9 mouse cellular contexts compared by ENCODE assay signal in genomic region chr5:72758925-72759924, GRCm38 (mm10). TPM values are rescaled to one million over a fixed set of nuclear protein-coding genes. Genes with fewer than 3 reads are reported as not detected.
DNase-seq lines count a peak whose midpoint lies in the region; ATAC-seq lines count a peak whose summit lies in the region.
"Had no signal": no experiment of that assay in that cellular context is flagged by ENCODE, and none has a peak within 500 bp of the region (broad histone marks: within the 10 kb centered on the region; RNA-seq: fewer than 3 reads in every experiment).

No protein-coding gene starts in this region.

- H3K27me3 ChIP-seq in forebrain, embryonic 13.5 days = no peaks in the 10 kb centered on the region
- no peaks in the 10 kb centered on the region for H3K27me3 ChIP-seq in forebrain, embryonic 10.5 days (ENCODE audit: poor library complexity, severe bottlenecking)
- H3K27me3 ChIP-seq in neural tube, embryonic 13.5 days = no peaks in the 10 kb centered on the region
- H3K27me3 ChIP-seq: lung, embryonic 15.5 days had no signal

- H3K4me3 ChIP-seq in forebrain, embryonic 13.5 days = no peak overlapping the region
- no peak overlapping the region for H3K4me3 ChIP-seq in forebrain, embryonic 10.5 days
- H3K4me3 ChIP-seq in neural tube, embryonic 13.5 days = no peak overlapping the region
- H3K4me3 ChIP-seq: lung, embryonic 15.5 days had no signal

- H3K9ac ChIP-seq in forebrain, embryonic 13.5 days = no peak overlapping the region
- H3K9ac ChIP-seq in neural tube, embryonic 13.5 days = no peak overlapping the region
- H3K9ac ChIP-seq: lung, embryonic 15.5 days had no signal

- peak; percentile 61 for ATAC-seq in forebrain, embryonic 13.5 days
- peak; percentile 54 for ATAC-seq in neural tube, embryonic 13.5 days (ENCODE audit: low read depth)

- no peaks in the 10 kb centered on the region for H3K36me3 ChIP-seq in forebrain, embryonic 13.5 days (ENCODE audit: poor library complexity, severe bottlenecking)
- no peaks in the 10 kb centered on the region for H3K36me3 ChIP-seq in forebrain, embryonic 10.5 days (replicated peaks)
- H3K36me3 ChIP-seq in neural tube, embryonic 13.5 days = no peaks in the 10 kb centered on the region
- H3K36me3 ChIP-seq: lung, embryonic 15.5 days had no signal

- H3K4me2 ChIP-seq in forebrain, embryonic 13.5 days = no peak overlapping the region
- no peak overlapping the region for H3K4me2 ChIP-seq in neural tube, embryonic 13.5 days
- H3K4me2 ChIP-seq: lung, embryonic 15.5 days had no signal

- no peaks in the 10 kb centered on the region for H3K9me3 ChIP-seq in forebrain, embryonic 13.5 days (replicated peaks)
- no peaks in the 10 kb centered on the region for H3K9me3 ChIP-seq in forebrain, embryonic 10.5 days
- H3K9me3 ChIP-seq in neural tube, embryonic 13.5 days = no peaks in the 10 kb centered on the region
- H3K9me3 ChIP-seq: lung, embryonic 15.5 days had no signal

- WGBS in forebrain, embryonic 13.5 days = 79% methylated on average over 13 of the region's 13 CpGs
- WGBS in forebrain, embryonic 10.5 days = 80% methylated on average over 13 of the region's 13 CpGs
- 78% methylated on average over 13 of the region's 13 CpGs for WGBS in neural tube, embryonic 13.5 days

- H3K4me1 ChIP-seq in forebrain, embryonic 13.5 days = peaks cover 8% of the 10 kb centered on the region
- peaks cover 9% of the 10 kb centered on the region; the same call in 1 of the 2 replicates for H3K4me1 ChIP-seq in forebrain, embryonic 10.5 days
- no peaks in the 10 kb centered on the region for H3K4me1 ChIP-seq in neural tube, embryonic 13.5 days (replicated peaks)
- H3K4me1 ChIP-seq: lung, embryonic 15.5 days had no signal

- no peak for DNase-seq in forebrain, embryonic 10.5 days (ENCODE audit: extremely low spot score, low spot score)
- DNase-seq in neural tube, embryonic 10.5 days (ENCODE audit: extremely low spot score, low spot score) = no peak
- DNase-seq in liver = peak; percentile 18
- no peak for DNase-seq in right cerebral cortex, postnatal 10 days (ENCODE audit: low spot score in 2 of 2)
- no peak for DNase-seq in cerebellum, postnatal 14 days
- DNase-seq in adrenal gland, adult 18-20 months (ENCODE audit: low spot score in 2 of 2) = no peak

- H3K27ac ChIP-seq in forebrain, embryonic 13.5 days = no peak overlapping the region
- no peak overlapping the region for H3K27ac ChIP-seq in forebrain, embryonic 10.5 days
- no peak overlapping the region for H3K27ac ChIP-seq in neural tube, embryonic 13.5 days (replicated peaks)
- H3K27ac ChIP-seq: lung, embryonic 15.5 days had no signal

RNA-seq across cellular contexts. Expression of gene Txk, which starts 6.6 kb away (rescaled TPM):
- polyA plus RNA-seq in forebrain, embryonic 13.5 days (2015; fragmentation: Nextera tagmentation; extraction: Ambion mirVana) = 0.08 TPM in 1 of 2 replicates, not detected in the other
- polyA plus RNA-seq in forebrain, embryonic 10.5 days (2016; fragmentation: Nextera tagmentation; extraction: Ambion mirVana) = not detected in 2 replicates
- polyA plus RNA-seq in neural tube, embryonic 13.5 days (2015; fragmentation: Nextera tagmentation; extraction: Ambion mirVana) = 0.08 and 0.11 TPM in 2 replicates
- under 1 TPM in 1 of 2 experiments, not detected in 1; 0.29 TPM for total RNA-seq in adrenal gland, adult 18-20 months (2021)
